Mouse (Mus musculus): ENCODE results near the gene Cep112. TPM values are rescaled to one million over a fixed set of nuclear protein-coding genes. Genes with fewer than 3 reads are reported as not detected.
A peak's percentile ranks its signal among the peaks of the same experiment; 100 is the strongest.

Gene Cep112
- polyA plus RNA-seq, 1 experiment from 2014 or later: 22.4 TPM

GRCm38 (mm10) chr11:108871748-108872147 is 446.8 kb downstream of the Cep112 start:
- no peaks in the 10 kb centered on the region; the same call in 1 of the 2 replicates for H3K27me3 ChIP-seq
- WGBS: 83% methylated on average over 3 of the region's 3 CpGs
- no peak overlapping the region for H3K9ac ChIP-seq
- no peaks in the 10 kb centered on the region; the same call in 1 of the 2 replicates for H3K36me3 ChIP-seq (replicated peaks)
- no peaks in the 10 kb centered on the region for H3K9me3 ChIP-seq
- ATAC-seq (ENCODE audit: low FRiP score): no peak
- H3K4me1 ChIP-seq: no peaks in the 10 kb centered on the region
- H3K4me3 ChIP-seq (replicated peaks): no peak overlapping the region
- H3K27ac ChIP-seq: no peak overlapping the region
- no peak overlapping the region for H3K4me2 ChIP-seq

GRCm38 (mm10) chr11:108876633-108877205 is 451.7 kb downstream of the Cep112 start:
- Histone ChIP-seq H3K27ac (no peak overlapping the region), H3K9ac (no peak overlapping the region), H3K9me3 (no peaks in the 10 kb centered on the region), H3K4me2 (no peak overlapping the region), H3K36me3 (replicated peaks) (no peaks in the 10 kb centered on the region), H3K27me3 (no peaks in the 10 kb centered on the region; the same call in 1 of the 2 replicates), H3K4me3 (replicated peaks) (no peak overlapping the region), H3K4me1 (no peaks in the 10 kb centered on the region)
- ATAC-seq (ENCODE audit: low FRiP score): no peak
- 87% methylated on average over 7 of the region's 7 CpGs for WGBS

GRCm38 (mm10) chr11:108877520-108877919 is 452.5 kb downstream of the Cep112 start:
- no peak for ATAC-seq (ENCODE audit: low FRiP score)
- H3K27ac ChIP-seq: no peak overlapping the region
- WGBS: 83% methylated on average over 5 of the region's 5 CpGs
- H3K9me3 ChIP-seq: no peaks in the 10 kb centered on the region
- H3K36me3 ChIP-seq (replicated peaks): no peaks in the 10 kb centered on the region
- H3K4me3 ChIP-seq (replicated peaks): no peak overlapping the region
- H3K4me1 ChIP-seq: no peaks in the 10 kb centered on the region
- no peak overlapping the region for H3K4me2 ChIP-seq
- no peak overlapping the region for H3K9ac ChIP-seq
- no peaks in the 10 kb centered on the region; the same call in 1 of the 2 replicates for H3K27me3 ChIP-seq

- Histone ChIP-seq H3K27me3 (no peaks in the 10 kb centered on the region), H3K9ac (no peak overlapping the region), H3K27ac (no peak overlapping the region), H3K9me3 (no peaks in the 10 kb centered on the region), H3K4me1 (peaks cover 4% of the 10 kb centered on the region; the same call in 1 of the 2 replicates), H3K4me2 (no peak overlapping the region), H3K4me3 (replicated peaks) (no peak overlapping the region), H3K36me3 (replicated peaks) (no peaks in the 10 kb centered on the region)
- 80% methylated on average over 4 of the region's 4 CpGs for WGBS
- ATAC-seq (ENCODE audit: low FRiP score): no peak
Observed at GRCm38 (mm10) chr11:108880546-108880945, 455.6 kb downstream of the Cep112 start.

GRCm38 (mm10) chr11:108881662-108882061 is 456.7 kb downstream of the Cep112 start:
- Histone ChIP-seq H3K36me3 (replicated peaks) (no peaks in the 10 kb centered on the region), H3K9ac (no peak overlapping the region), H3K4me3 (replicated peaks) (no peak overlapping the region), H3K9me3 (no peaks in the 10 kb centered on the region), H3K4me2 (no peak overlapping the region), H3K27me3 (no peaks in the 10 kb centered on the region), H3K27ac (no peak overlapping the region), H3K4me1 (peaks cover 8% of the 10 kb centered on the region; the same call in 1 of the 2 replicates)
- 90% methylated on average over 5 of the region's 5 CpGs for WGBS
- ATAC-seq (ENCODE audit: low FRiP score): no peak

GRCm38 (mm10) chr11:108885276-108885896 is 460.4 kb downstream of the Cep112 start:
- Histone ChIP-seq H3K27ac (peak overlapping the region; percentile 65), H3K4me2 (no peak overlapping the region), H3K36me3 (replicated peaks) (no peaks in the 10 kb centered on the region), H3K9ac (no peak overlapping the region), H3K4me3 (replicated peaks) (no peak overlapping the region), H3K4me1 (peaks cover 18% of the 10 kb centered on the region), H3K9me3 (no peaks in the 10 kb centered on the region), H3K27me3 (0 out of 2 replicates have a peak, but pooled peaks cover 3% of the 10 kb centered on the region)
- peak; percentile 65 for ATAC-seq (ENCODE audit: low FRiP score)
- 16% methylated on average over 19 of the region's 19 CpGs for WGBS

- Histone ChIP-seq H3K9ac (no peak overlapping the region), H3K4me1 (peaks cover 25% of the 10 kb centered on the region), H3K27me3 (0 out of 2 replicates have a peak, but pooled peaks cover 3% of the 10 kb centered on the region), H3K9me3 (no peaks in the 10 kb centered on the region), H3K36me3 (replicated peaks) (no peaks in the 10 kb centered on the region), H3K4me3 (replicated peaks) (no peak overlapping the region), H3K27ac (0 out of 2 replicates have a peak overlapping the region, but pooled peaks have one; percentile 31), H3K4me2 (no peak overlapping the region)
- 60% methylated on average over 8 of the region's 8 CpGs for WGBS
- ATAC-seq (ENCODE audit: low FRiP score): no peak
Observed at GRCm38 (mm10) chr11:108886060-108886459, 461.1 kb downstream of the Cep112 start.

GRCm38 (mm10) chr11:108889121-108889520 is 464.1 kb downstream of the Cep112 start:
- Histone ChIP-seq H3K4me2 (no peak overlapping the region), H3K4me1 (peaks cover 53% of the 10 kb centered on the region), H3K27me3 (peaks cover 26% of the 10 kb centered on the region), H3K9me3 (no peaks in the 10 kb centered on the region), H3K36me3 (replicated peaks) (no peaks in the 10 kb centered on the region), H3K27ac (no peak overlapping the region), H3K9ac (no peak overlapping the region), H3K4me3 (replicated peaks) (no peak overlapping the region)
- 56% methylated on average over 11 of the region's 11 CpGs for WGBS
- no peak for ATAC-seq (ENCODE audit: low FRiP score)

- Histone ChIP-seq H3K9me3 (no peaks in the 10 kb centered on the region), H3K27me3 (peaks cover 38% of the 10 kb centered on the region), H3K36me3 (replicated peaks) (no peaks in the 10 kb centered on the region), H3K4me2 (peak overlapping the region; percentile 58), H3K9ac (peak overlapping the region; percentile 29; the same call in 1 of the 2 replicates), H3K27ac (peak overlapping the region; percentile 82), H3K4me1 (peaks cover 55% of the 10 kb centered on the region), H3K4me3 (replicated peaks) (peak overlapping the region; percentile 32)
- 10% methylated on average over 16 of the region's 16 CpGs for WGBS
- peak; percentile 25; the same call in 1 of the 2 replicates for ATAC-seq (ENCODE audit: low FRiP score)
Observed at GRCm38 (mm10) chr11:108890544-108890943, 465.6 kb downstream of the Cep112 start.

GRCm38 (mm10) chr11:108891111-108891870 is 466.3 kb downstream of the Cep112 start:
- no peaks in the 10 kb centered on the region for H3K36me3 ChIP-seq (replicated peaks)
- no peaks in the 10 kb centered on the region for H3K9me3 ChIP-seq
- peak overlapping the region; percentile 82 for H3K27ac ChIP-seq
- peak; percentile 93 for ATAC-seq (ENCODE audit: low FRiP score)
- H3K4me1 ChIP-seq: peaks cover 51% of the 10 kb centered on the region
- H3K4me2 ChIP-seq: peak overlapping the region; percentile 58
- 1% methylated on average over 17 of the region's 17 CpGs for WGBS
- peaks cover 44% of the 10 kb centered on the region for H3K27me3 ChIP-seq
- peak overlapping the region; percentile 32 for H3K4me3 ChIP-seq (replicated peaks)
- H3K9ac ChIP-seq: peak overlapping the region; percentile 51

- 3% methylated on average over 21 of the region's 21 CpGs for WGBS
- H3K4me1 ChIP-seq: peaks cover 51% of the 10 kb centered on the region
- peak overlapping the region; percentile 32 for H3K4me3 ChIP-seq (replicated peaks)
- peak overlapping the region; percentile 51; the same call in 1 of the 2 replicates for H3K9ac ChIP-seq
- peak overlapping the region; percentile 58 for H3K4me2 ChIP-seq
- H3K27me3 ChIP-seq: peaks cover 46% of the 10 kb centered on the region
- peak overlapping the region; percentile 82 for H3K27ac ChIP-seq
- no peaks in the 10 kb centered on the region for H3K9me3 ChIP-seq
- H3K36me3 ChIP-seq (replicated peaks): no peaks in the 10 kb centered on the region
- ATAC-seq (ENCODE audit: low FRiP score): no peak
Observed at GRCm38 (mm10) chr11:108891871-108892380, 466.9 kb downstream of the Cep112 start.

- peaks cover 51% of the 10 kb centered on the region for H3K4me1 ChIP-seq
- 5% methylated on average over 7 of the region's 7 CpGs for WGBS
- H3K27ac ChIP-seq: no peak overlapping the region
- H3K4me3 ChIP-seq (replicated peaks): 0 out of 2 replicates have a peak overlapping the region, but pooled peaks have one; percentile 8
- H3K9ac ChIP-seq: no peak overlapping the region
- H3K36me3 ChIP-seq (replicated peaks): no peaks in the 10 kb centered on the region
- H3K9me3 ChIP-seq: no peaks in the 10 kb centered on the region
- H3K4me2 ChIP-seq: peak overlapping the region; percentile 42
- ATAC-seq (ENCODE audit: low FRiP score): no peak
- peaks cover 46% of the 10 kb centered on the region for H3K27me3 ChIP-seq
Observed at GRCm38 (mm10) chr11:108892406-108892805, 467.4 kb downstream of the Cep112 start.

Data from forebrain, embryonic 12.5 days (tissue).